Mouse (Mus musculus): Measurements from ENCODE around the gene Eppin. TPM values are rescaled to one million over a fixed set of nuclear protein-coding genes. Genes with fewer than 3 reads are reported as not detected.

The Eppin gene
- total and polyA plus RNA-seq, 3 experiments: not detected

DNA sequence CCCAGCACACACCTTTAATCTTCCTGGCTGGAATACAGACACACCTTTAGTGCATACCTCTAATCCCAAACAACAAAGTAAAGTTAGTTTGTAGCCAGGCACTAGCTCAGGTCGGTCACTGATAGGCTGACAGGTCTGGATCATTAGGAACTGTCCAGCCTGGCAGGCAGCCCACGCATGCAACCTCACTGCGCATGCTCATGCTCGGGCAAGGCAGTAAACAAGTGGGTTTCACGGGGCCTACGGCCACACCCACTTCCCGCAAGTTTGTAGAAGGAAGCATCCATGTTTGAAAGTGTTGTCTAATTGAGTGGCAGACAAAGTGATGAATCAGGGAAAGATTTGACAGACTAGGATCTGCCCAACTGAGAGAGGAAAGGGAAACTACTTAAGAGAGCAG is 50.8 kb downstream of the Eppin start:
- Histone ChIP-seq H3K9ac (ENCODE audit: insufficient read depth, low read depth) (no peak overlapping the region), H3K36me3 (replicated peaks in 1 of 2; ENCODE audit: control insufficient read depth in 1 of 2, insufficient read depth in 1 of 2, low read length in 1 of 2) (no peaks in the 10 kb centered on the region), H3K27me3 (replicated peaks) (peaks cover 88% of the 10 kb centered on the region), H3K9me3 (replicated peaks; ENCODE audit: low read length) (peaks cover 11% of the 10 kb centered on the region), H3K27ac (ENCODE audit: insufficient read depth, low read depth) (no peak overlapping the region), H3K4me1 (ENCODE audit: control insufficient read depth in 1 of 2, insufficient read depth in 2 of 2) (no peaks in the 10 kb centered on the region), H3K4me2 (ENCODE audit: insufficient read depth, low read depth, poor library complexity, severe bottlenecking) (no peak overlapping the region), H3K79me2 (replicated peaks; ENCODE audit: control insufficient read depth, extremely low read depth, insufficient read depth, poor library complexity, severe bottlenecking) (no peaks in the 10 kb centered on the region), H3K4me3 (replicated peaks in 1 of 3; ENCODE audit: low read depth in 2 of 3, low read length in 2 of 3, poor library complexity in 1 of 3) (no peak overlapping the region)
- no peak for DNase-seq (ENCODE audit: extremely low read depth)
- in situ Hi-C loops (cut with MboI; ENCODE audit: low pct_ligation_motif_present, low pct_unique_long_range_greater_than_20kb, low sequenced_read_pairs): no loop called here
- dilution Hi-C loops (cut with MboI; ENCODE audit: extremely low pct_ligation_motif_present, extremely low pct_unique_long_range_greater_than_20kb, low sequenced_read_pairs): no loop called here
- no peak for TF ChIP-seq PAX5 (IDR thresholded peaks at IDR 0.05; ENCODE audit: low read length)
- no peak for TF ChIP-seq CHD2 (IDR thresholded peaks at IDR 0.05; ENCODE audit: low read length)
- no peak for TF ChIP-seq POLR2A (IDR thresholded peaks at IDR 0.05; ENCODE audit: low read depth, low read length)
- TF ChIP-seq MAZ (IDR thresholded peaks at IDR 0.05; ENCODE audit: low read depth, low read length): no peak
- no peak for TF ChIP-seq ETS1 (conservative IDR thresholded peaks at IDR 0.05; ENCODE audit: low read depth, low read length)
- no peak for TF ChIP-seq JUND (conservative IDR thresholded peaks at IDR 0.05; ENCODE audit: low read depth, low read length)
- no peak for TF ChIP-seq TCF12 (IDR thresholded peaks at IDR 0.05; ENCODE audit: low read depth, low read length)

DNA sequence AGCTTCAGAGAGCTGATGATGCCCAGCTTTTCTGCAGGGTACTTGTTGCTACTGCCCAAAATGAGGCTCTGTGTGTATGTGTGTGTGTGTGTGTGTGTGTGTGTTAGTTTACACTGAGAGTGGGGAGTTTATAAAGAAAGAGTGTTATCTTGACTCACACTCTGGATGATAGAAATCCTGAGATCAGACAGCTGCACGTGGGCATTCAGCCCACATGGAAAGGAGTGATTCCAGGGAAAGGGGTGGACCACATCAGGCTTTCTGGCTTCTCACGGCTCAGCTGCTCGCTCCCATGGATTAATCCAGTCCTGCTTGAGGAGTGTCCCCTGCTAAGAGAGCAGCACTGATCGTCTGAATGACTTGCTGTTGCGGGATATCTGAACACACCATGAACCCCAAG is 51.3 kb downstream of the Eppin start:
- dilution Hi-C loops (cut with MboI; ENCODE audit: extremely low pct_ligation_motif_present, extremely low pct_unique_long_range_greater_than_20kb, low sequenced_read_pairs) (no loop called here), in situ Hi-C loops (cut with MboI; ENCODE audit: low pct_ligation_motif_present, low pct_unique_long_range_greater_than_20kb, low sequenced_read_pairs) (no loop called here)
- Histone ChIP-seq H3K27me3 (replicated peaks) (peaks cover 88% of the 10 kb centered on the region), H3K9ac (ENCODE audit: insufficient read depth, low read depth) (no peak overlapping the region), H3K79me2 (replicated peaks; ENCODE audit: control insufficient read depth, extremely low read depth, insufficient read depth, poor library complexity, severe bottlenecking) (no peaks in the 10 kb centered on the region), H3K4me2 (ENCODE audit: insufficient read depth, low read depth, poor library complexity, severe bottlenecking) (no peak overlapping the region), H3K27ac (ENCODE audit: insufficient read depth, low read depth) (no peak overlapping the region), H3K4me3 (replicated peaks in 1 of 3; ENCODE audit: low read depth in 2 of 3, low read length in 2 of 3, poor library complexity in 1 of 3) (no peak overlapping the region), H3K9me3 (replicated peaks; ENCODE audit: low read length) (peaks cover 11% of the 10 kb centered on the region), H3K36me3 (replicated peaks in 1 of 2; ENCODE audit: control insufficient read depth in 1 of 2, insufficient read depth in 1 of 2, low read length in 1 of 2) (no peaks in the 10 kb centered on the region), H3K4me1 (ENCODE audit: control insufficient read depth in 1 of 2, insufficient read depth in 2 of 2) (no peaks in the 10 kb centered on the region)
- no peak for DNase-seq (ENCODE audit: extremely low read depth)
- TF ChIP-seq USF2 (conservative IDR thresholded peaks at IDR 0.05; ENCODE audit: low read depth, low read length): no peak
- no peak for TF ChIP-seq BHLHE40 (IDR thresholded peaks at IDR 0.05; ENCODE audit: low read depth, low read length)
- no peak for TF ChIP-seq ETS1 (conservative IDR thresholded peaks at IDR 0.05; ENCODE audit: low read depth, low read length)
- TF ChIP-seq ZC3H11A (IDR thresholded peaks at IDR 0.05; ENCODE audit: low read depth, low read length): no peak
- no peak for TF ChIP-seq MXI1 (IDR thresholded peaks at IDR 0.05; ENCODE audit: low read depth, low read length)
- no peak for TF ChIP-seq MYC (IDR thresholded peaks at IDR 0.05; ENCODE audit: low read depth, low read length)
- TF ChIP-seq POLR2AphosphoS2 (IDR thresholded peaks at IDR 0.05; ENCODE audit: low read depth, low read length): no peak
- TF ChIP-seq ZNF384 (IDR thresholded peaks at IDR 0.05; ENCODE audit: low read depth, low read length): no peak
- TF ChIP-seq ZKSCAN1 (IDR thresholded peaks at IDR 0.05; ENCODE audit: borderline replicate concordance, low read depth, low read length): no peak
- TF ChIP-seq USF1 (IDR thresholded peaks at IDR 0.05; ENCODE audit: low read depth, low read length): no peak
- no peak for TF ChIP-seq EP300 (IDR thresholded peaks at IDR 0.05; ENCODE audit: low read length)
- TF ChIP-seq RAD21 (IDR thresholded peaks at IDR 0.05; ENCODE audit: low read depth, low read length): no peak
- TF ChIP-seq MAX (IDR thresholded peaks at IDR 0.05; ENCODE audit: low read length): no peak
